Mouse (Mus musculus): ENCODE data around the gene Gm49711. TPM values are rescaled to one million over a fixed set of nuclear protein-coding genes. Genes with fewer than 3 reads are reported as not detected.

Gm49711 gene
- polyA plus RNA-seq, 1 experiment from 2014 or later = not detected

DNA sequence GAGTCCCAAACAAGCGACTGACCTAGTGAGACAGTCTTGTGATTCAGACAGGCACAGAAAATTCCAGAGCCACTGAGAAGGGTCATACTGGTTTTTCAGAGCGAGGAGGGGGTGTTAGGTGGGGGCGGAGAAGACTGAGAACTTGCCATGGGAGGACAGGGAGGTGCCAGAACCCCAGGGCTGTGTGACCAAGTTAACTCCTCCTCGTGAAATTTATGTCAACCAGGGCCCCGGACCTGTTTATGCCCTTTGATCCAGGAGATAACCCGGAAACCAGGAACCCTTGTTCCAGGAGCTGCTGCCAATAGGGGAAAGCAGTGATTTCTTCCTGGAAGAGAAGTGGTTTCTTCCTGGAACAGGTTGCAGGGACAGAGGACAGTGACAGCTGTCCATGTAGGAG is 101.0 kb downstream of the Gm49711 start:
- H3K27me3 ChIP-seq (replicated peaks) = peaks cover 39% of the 10 kb centered on the region
- no peak overlapping the region for H3K27ac ChIP-seq
- H3K4me1 ChIP-seq = 0 out of 2 replicates have a peak, but pooled peaks cover 5% of the 10 kb centered on the region
- H3K4me3 ChIP-seq = no peak overlapping the region
- H3K4me2 ChIP-seq = peak overlapping the region; percentile 58
- no peaks in the 10 kb centered on the region for H3K36me3 ChIP-seq
- no peak for ATAC-seq
- no peaks in the 10 kb centered on the region for H3K9me3 ChIP-seq (replicated peaks)
- 23% methylated on average over 6 of the region's 6 CpGs for WGBS (ENCODE audit: insufficient replicate concordance)
- H3K9ac ChIP-seq = no peak overlapping the region

DNA sequence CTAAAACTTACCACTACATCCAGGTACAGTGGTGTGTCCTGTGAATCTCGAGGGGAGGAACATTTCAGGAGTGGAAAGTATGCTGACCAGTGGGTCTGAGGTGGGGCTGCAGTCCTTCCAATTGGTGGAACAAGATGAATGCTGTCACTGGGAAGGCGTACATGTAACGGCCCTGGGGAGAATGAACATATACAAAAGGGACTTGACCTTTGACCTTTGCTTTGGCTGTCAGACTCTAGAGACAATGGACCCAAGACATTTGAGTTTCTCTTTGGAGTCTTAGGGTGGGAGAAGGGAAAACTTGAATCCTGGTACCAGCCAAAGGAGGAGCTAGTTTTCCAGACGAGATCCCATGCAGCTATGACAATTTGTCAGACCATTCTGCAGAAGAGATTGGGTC is 104.2 kb downstream of the Gm49711 start:
- Histone ChIP-seq H3K4me2 (no peak overlapping the region), H3K4me1 (0 out of 2 replicates have a peak, but pooled peaks cover 5% of the 10 kb centered on the region), H3K27me3 (replicated peaks) (peaks cover 27% of the 10 kb centered on the region), H3K27ac (no peak overlapping the region), H3K36me3 (no peaks in the 10 kb centered on the region), H3K9ac (no peak overlapping the region), H3K9me3 (replicated peaks) (no peaks in the 10 kb centered on the region), H3K4me3 (no peak overlapping the region)
- no peak for ATAC-seq
- 58% methylated on average over 4 of the region's 4 CpGs for WGBS (ENCODE audit: insufficient replicate concordance)

- Histone ChIP-seq H3K9ac (no peak overlapping the region), H3K4me2 (no peak overlapping the region), H3K9me3 (replicated peaks) (0 out of 2 replicates have a peak, but pooled peaks cover 3% of the 10 kb centered on the region), H3K27me3 (replicated peaks) (peaks cover 14% of the 10 kb centered on the region), H3K4me3 (no peak overlapping the region), H3K36me3 (no peaks in the 10 kb centered on the region), H3K4me1 (0 out of 2 replicates have a peak, but pooled peaks cover 1% of the 10 kb centered on the region), H3K27ac (no peak overlapping the region)
- ATAC-seq = no peak
- WGBS (ENCODE audit: insufficient replicate concordance) = 65% methylated on average over 4 of the region's 4 CpGs
These were observed 105.4 kb downstream of the Gm49711 start for GRCm38 (mm10) chr16:92163545-92163944.

DNA sequence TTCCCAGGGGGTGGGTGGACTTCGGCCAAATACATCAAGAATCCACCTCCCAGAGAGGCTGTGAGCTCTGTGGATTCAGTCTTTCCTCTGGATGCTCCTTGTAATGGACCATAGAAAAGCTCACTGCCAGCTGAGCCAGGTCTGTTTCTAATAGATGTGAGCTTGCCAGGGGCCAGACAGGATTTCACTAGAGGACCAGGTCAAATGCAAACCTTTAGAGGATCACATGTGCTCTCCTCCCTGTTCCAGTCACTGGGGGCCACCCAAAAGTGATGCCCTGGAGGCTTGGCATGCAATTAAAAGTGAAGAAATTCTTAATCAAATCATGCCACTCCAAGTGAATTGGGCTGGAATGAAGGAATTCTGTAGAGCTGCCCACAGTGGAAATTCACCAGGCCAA is 117.9 kb downstream of the Gm49711 start:
- H3K9ac ChIP-seq = no peak overlapping the region
- no peak overlapping the region for H3K27ac ChIP-seq
- ATAC-seq = no peak
- no peaks in the 10 kb centered on the region for H3K4me1 ChIP-seq
- no peak overlapping the region for H3K4me2 ChIP-seq
- H3K9me3 ChIP-seq (replicated peaks) = peaks cover under 1% of the 10 kb centered on the region; the same call in 1 of the 2 replicates
- WGBS (ENCODE audit: insufficient replicate concordance) = 68% methylated on average over 1 of the region's 1 CpGs
- H3K27me3 ChIP-seq (replicated peaks) = no peaks in the 10 kb centered on the region
- H3K36me3 ChIP-seq = no peaks in the 10 kb centered on the region
- no peak overlapping the region for H3K4me3 ChIP-seq

GRCm38 (mm10) chr16:92177718-92178117 is 119.6 kb downstream of the Gm49711 start:
- H3K9ac ChIP-seq = no peak overlapping the region
- no peaks in the 10 kb centered on the region for H3K36me3 ChIP-seq
- no peak overlapping the region for H3K4me2 ChIP-seq
- no peaks in the 10 kb centered on the region for H3K27me3 ChIP-seq (replicated peaks)
- H3K27ac ChIP-seq = no peak overlapping the region
- H3K9me3 ChIP-seq (replicated peaks) = no peaks in the 10 kb centered on the region
- WGBS (ENCODE audit: insufficient replicate concordance) = 58% methylated on average over 1 of the region's 1 CpGs
- ATAC-seq = no peak
- no peak overlapping the region for H3K4me3 ChIP-seq
- no peaks in the 10 kb centered on the region for H3K4me1 ChIP-seq

- 62% methylated on average over 8 of the region's 8 CpGs for WGBS (ENCODE audit: insufficient replicate concordance)
- no peaks in the 10 kb centered on the region for H3K27me3 ChIP-seq (replicated peaks)
- H3K4me3 ChIP-seq = no peak overlapping the region
These were observed 121.2 kb downstream of the Gm49711 start for GRCm38 (mm10) chr16:92179306-92179705.

DNA sequence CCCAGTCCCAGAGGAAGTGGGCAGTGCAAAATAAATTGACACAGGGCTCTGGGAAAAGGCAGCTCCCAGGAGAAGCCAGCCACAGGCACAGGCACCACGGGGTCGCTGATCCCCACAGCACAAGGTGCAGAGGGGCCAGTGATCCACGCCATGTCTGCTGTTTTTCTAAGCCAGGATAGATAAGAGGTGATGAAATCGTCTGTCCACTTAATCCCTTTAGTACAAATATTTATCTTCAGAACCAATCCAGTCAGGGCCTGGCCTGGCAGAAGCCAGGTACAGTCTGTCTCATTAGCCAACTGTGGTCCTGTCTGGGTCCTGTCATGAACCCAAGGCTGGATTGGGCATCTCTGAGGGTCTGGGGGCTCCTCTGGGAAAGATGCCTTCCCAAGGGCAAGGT is 125.4 kb downstream of the Gm49711 start:
- Histone ChIP-seq H3K4me2 (no peak overlapping the region), H3K9ac (no peak overlapping the region), H3K4me3 (no peak overlapping the region), H3K9me3 (replicated peaks) (no peaks in the 10 kb centered on the region), H3K4me1 (0 out of 2 replicates have a peak, but pooled peaks cover 10% of the 10 kb centered on the region), H3K27me3 (replicated peaks) (no peaks in the 10 kb centered on the region), H3K36me3 (no peaks in the 10 kb centered on the region), H3K27ac (no peak overlapping the region)
- 47% methylated on average over 4 of the region's 4 CpGs for WGBS (ENCODE audit: insufficient replicate concordance)
- ATAC-seq = peak; percentile 46; the same call in 1 of the 2 replicates

More at GRCm38 (mm10) chr16:92179306-92179705, 121.2 kb downstream of the Gm49711 start:
- Histone ChIP-seq H3K4me2 (no peak overlapping the region), H3K36me3 (no peaks in the 10 kb centered on the region), H3K9me3 (replicated peaks) (no peaks in the 10 kb centered on the region), H3K4me1 (0 out of 2 replicates have a peak, but pooled peaks cover 10% of the 10 kb centered on the region), H3K9ac (no peak overlapping the region), H3K27ac (no peak overlapping the region)
- ATAC-seq = no peak

DNA sequence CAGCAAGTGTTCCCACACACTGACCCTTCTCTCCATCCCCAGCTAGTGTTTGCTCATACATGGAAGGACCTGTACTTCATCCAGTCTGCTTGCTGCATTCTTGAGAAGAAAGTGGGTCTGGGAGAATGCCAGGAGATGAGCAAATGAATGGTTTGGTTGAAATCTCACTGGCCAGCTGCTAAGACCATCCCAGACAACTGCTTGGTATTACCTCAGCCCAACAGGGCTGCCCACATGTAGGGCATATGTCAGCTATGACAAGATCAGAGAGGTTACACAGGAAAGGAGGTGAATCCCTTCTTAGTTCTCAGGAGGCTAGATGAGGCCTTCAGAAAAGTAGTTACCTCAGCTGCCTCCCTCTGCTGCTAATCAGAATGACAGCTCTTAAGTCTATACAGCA is 132.5 kb downstream of the Gm49711 start:
- no peak overlapping the region for H3K4me3 ChIP-seq
- no peaks in the 10 kb centered on the region for H3K36me3 ChIP-seq
- no peaks in the 10 kb centered on the region for H3K4me1 ChIP-seq
- H3K27me3 ChIP-seq (replicated peaks) = no peaks in the 10 kb centered on the region
- no peak overlapping the region for H3K9ac ChIP-seq
- 0 out of 2 replicates have a peak, but pooled peaks cover 4% of the 10 kb centered on the region for H3K9me3 ChIP-seq (replicated peaks)
- no peak overlapping the region for H3K4me2 ChIP-seq
- no peak for ATAC-seq
- H3K27ac ChIP-seq = no peak overlapping the region

- Histone ChIP-seq H3K27ac (no peak overlapping the region), H3K4me1 (no peaks in the 10 kb centered on the region), H3K4me2 (no peak overlapping the region), H3K4me3 (no peak overlapping the region), H3K36me3 (no peaks in the 10 kb centered on the region), H3K27me3 (replicated peaks) (no peaks in the 10 kb centered on the region), H3K9ac (no peak overlapping the region), H3K9me3 (replicated peaks) (0 out of 2 replicates have a peak, but pooled peaks cover 4% of the 10 kb centered on the region)
- WGBS (ENCODE audit: insufficient replicate concordance) = 68% methylated on average over 6 of the region's 6 CpGs
- no peak for ATAC-seq
These were observed 137.0 kb downstream of the Gm49711 start for GRCm38 (mm10) chr16:92195094-92195493.

DNA sequence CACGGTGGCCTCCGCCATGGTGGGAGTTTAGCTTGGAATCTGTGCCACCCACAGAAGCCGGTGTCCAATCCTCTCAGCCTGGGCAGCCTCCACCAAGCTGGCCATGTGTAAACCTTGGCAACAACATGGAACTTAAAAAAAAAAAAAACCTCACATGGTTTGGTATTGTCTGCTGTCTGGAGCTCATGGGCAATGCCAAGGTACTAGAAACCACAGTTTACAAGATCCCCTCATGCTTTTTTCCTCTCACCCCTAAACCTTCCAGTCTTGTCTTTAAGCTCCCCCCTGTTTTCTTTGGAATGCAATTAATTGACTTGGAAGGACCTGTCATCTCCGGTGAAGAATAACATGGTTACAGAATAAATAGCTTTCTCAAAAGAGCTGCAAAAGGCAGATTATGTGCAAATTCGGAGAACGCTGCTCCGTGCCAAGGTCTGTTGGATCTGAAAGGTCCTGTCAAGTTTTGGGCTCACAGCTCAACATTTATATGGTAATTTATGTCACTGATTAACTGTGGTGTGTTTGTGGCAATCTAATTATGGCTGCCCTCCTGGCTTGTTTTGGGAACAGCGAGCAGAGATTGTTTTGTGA is 138.7 kb downstream of the Gm49711 start:
- Histone ChIP-seq H3K9me3 (replicated peaks) (0 out of 2 replicates have a peak, but pooled peaks cover 4% of the 10 kb centered on the region), H3K27me3 (replicated peaks) (no peaks in the 10 kb centered on the region), H3K4me1 (no peaks in the 10 kb centered on the region), H3K36me3 (no peaks in the 10 kb centered on the region), H3K27ac (no peak overlapping the region), H3K4me3 (no peak overlapping the region), H3K4me2 (no peak overlapping the region), H3K9ac (no peak overlapping the region)
- WGBS (ENCODE audit: insufficient replicate concordance) = 75% methylated on average over 8 of the region's 8 CpGs
- ATAC-seq = no peak

DNA sequence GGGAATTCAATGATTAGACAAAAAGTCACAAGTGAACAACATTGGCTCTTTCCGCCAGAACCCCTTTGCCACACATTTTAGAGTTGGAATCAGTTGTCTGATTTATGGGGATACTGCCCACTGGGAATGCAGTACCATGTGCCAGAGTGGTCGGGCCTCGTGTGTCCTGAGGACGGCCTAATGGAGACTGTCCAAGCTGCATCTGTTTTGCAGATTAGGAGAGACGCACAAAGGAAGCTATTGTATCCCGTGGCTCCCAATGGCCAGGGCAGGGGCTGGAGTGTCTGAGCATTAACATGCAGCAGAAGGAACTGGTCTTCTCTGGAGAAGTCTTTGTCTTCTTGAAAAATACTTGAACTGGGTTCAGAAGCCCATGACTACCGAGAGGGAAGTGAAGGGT is 142.5 kb downstream of the Gm49711 start:
- H3K4me3 ChIP-seq = no peak overlapping the region
- no peaks in the 10 kb centered on the region for H3K27me3 ChIP-seq (replicated peaks)
- no peaks in the 10 kb centered on the region for H3K36me3 ChIP-seq
- no peak overlapping the region for H3K9ac ChIP-seq
- H3K9me3 ChIP-seq (replicated peaks) = no peaks in the 10 kb centered on the region
- no peak overlapping the region for H3K27ac ChIP-seq
- H3K4me1 ChIP-seq = no peaks in the 10 kb centered on the region
- ATAC-seq = no peak
- 73% methylated on average over 7 of the region's 7 CpGs for WGBS (ENCODE audit: insufficient replicate concordance)
- H3K4me2 ChIP-seq = no peak overlapping the region

GRCm38 (mm10) chr16:92203599-92203998 is 145.5 kb downstream of the Gm49711 start:
- Histone ChIP-seq H3K27me3 (replicated peaks) (no peaks in the 10 kb centered on the region), H3K4me2 (no peak overlapping the region), H3K27ac (no peak overlapping the region), H3K4me1 (no peaks in the 10 kb centered on the region), H3K36me3 (no peaks in the 10 kb centered on the region), H3K4me3 (no peak overlapping the region), H3K9me3 (replicated peaks) (no peaks in the 10 kb centered on the region), H3K9ac (no peak overlapping the region)
- WGBS (ENCODE audit: insufficient replicate concordance) = 71% methylated on average over 8 of the region's 8 CpGs
- no peak for ATAC-seq

DNA sequence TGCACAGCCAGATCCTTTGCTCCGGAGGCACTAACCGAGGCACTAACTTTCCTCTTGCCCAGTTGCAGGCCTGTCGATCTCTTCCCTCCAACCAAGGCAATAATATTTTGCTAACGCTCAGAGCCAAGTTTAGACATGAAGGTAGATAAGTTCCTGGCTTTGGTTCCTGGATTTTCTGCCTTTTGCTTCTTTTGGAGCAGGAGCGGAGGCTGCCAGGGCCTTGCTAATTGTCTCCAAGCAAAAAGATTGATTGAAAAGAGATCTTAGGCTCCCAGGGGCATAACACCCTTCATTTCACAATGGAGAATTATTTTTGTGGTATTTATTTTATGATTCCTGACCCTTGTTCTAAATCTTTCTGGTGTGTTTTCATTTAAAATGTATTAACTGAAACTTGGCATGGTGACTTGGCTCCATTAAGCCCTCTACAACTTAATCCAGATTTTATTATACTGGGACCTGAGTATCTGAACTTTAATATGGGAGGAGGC is 151.2 kb downstream of the Gm49711 start:
- no peak overlapping the region for H3K27ac ChIP-seq
- WGBS (ENCODE audit: insufficient replicate concordance) = 76% methylated on average over 5 of the region's 5 CpGs
- H3K36me3 ChIP-seq = no peaks in the 10 kb centered on the region
- no peak overlapping the region for H3K4me2 ChIP-seq
- no peak overlapping the region for H3K9ac ChIP-seq
- H3K27me3 ChIP-seq (replicated peaks) = no peaks in the 10 kb centered on the region
- no peaks in the 10 kb centered on the region for H3K4me1 ChIP-seq
- no peaks in the 10 kb centered on the region for H3K9me3 ChIP-seq (replicated peaks)
- ATAC-seq = no peak
- H3K4me3 ChIP-seq = no peak overlapping the region
